Mouse (Mus musculus) skeletal muscle tissue, postnatal 0 days (tissue): ENCODE data around the gene Slc46a3. TPM values are rescaled to one million over a fixed set of nuclear protein-coding genes. Genes with fewer than 3 reads are reported as not detected.

Experiments used
- polyA plus RNA-seq: library from polyadenylated mRNA; unstranded; fragments of >200 nt; fragmentation: Nextera tagmentation; extraction: Ambion mirVana; gene quantifications from 2 replicates; pipeline ENCODE4 v1.2.1, GENCODE M21; 2015

Gene Slc46a3
- 1.7 and 2.8 TPM in 2 replicates for polyA plus RNA-seq

DNA sequence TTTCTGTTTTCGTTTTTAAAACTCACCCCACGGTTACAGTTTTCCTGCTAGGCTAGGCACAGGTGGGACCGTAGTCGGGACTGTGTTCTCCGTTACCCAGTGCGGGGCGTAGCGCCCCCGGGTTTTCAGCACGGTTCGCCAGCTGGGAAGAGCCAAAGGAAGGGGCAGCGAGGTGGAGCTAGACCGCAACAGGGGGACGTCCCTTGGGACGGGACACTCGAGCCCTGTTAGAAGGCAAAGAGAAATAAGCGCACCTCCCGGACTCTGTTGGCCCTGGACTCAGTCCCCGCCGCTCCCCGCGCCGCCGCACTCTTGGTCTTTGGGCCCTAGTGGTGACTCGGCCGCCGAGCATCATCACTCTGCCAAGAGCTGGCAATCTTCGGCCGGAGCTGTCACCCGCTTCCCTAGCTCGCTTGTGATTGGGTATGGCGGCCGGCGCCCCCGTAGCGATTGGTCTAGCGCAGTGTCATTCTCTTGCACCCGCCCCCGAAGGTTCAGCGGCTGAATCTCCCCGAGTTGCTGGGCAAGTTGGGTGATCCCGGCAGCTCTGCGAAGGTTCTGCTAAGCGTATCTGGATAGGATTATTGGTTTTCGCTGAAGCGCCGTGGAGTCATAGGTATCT, at the start of gene Slc46a3:
Slc46a3 (minus strand) TSS at position 361 of the 622 bp plus-strand sequence.

GRCm38 (mm10) chr5:147860449-147861261, 34.0 kb downstream of the Slc46a3 start, which contains the start of gene Pomp:
Gene Pomp, plus strand, starts transcription at chr5:147860461.

Other genes starting within 250 kb of the Slc46a3 start
- 7.6 and 8.7 TPM in 2 replicates for gene Flt1, start 168.8 kb downstream of the Slc46a3 start, polyA plus RNA-seq
- gene Pomp, start 34.4 kb downstream of the Slc46a3 start, polyA plus RNA-seq: 281 and 315 TPM in 2 replicates
- 10.9 and 13.3 TPM in 2 replicates for gene Mtus2, start 62.5 kb upstream of the Slc46a3 start, polyA plus RNA-seq